Mouse (Mus musculus) thymus, adult 2 months (tissue): ENCODE results near the gene Tmem50a. TPM values are rescaled to one million over a fixed set of nuclear protein-coding genes. Genes with fewer than 3 reads are reported as not detected.

Experiments
- DNase-seq: peaks from one replicate; pipeline ENCODE4 v3.0.0; 2021
- H3K27ac ChIP-seq: fragments of 200-500 bp; 2 replicates; pipeline ENCODE4 v1.5.1; 2012; ENCODE audit warnings: low read length, control low read depth; ENCODE audit not compliant: control insufficient read depth, insufficient read depth
- H3K27me3 ChIP-seq: fragments of 200-500 bp; 2 replicates; pipeline ENCODE4 v1.6.1; 2012; ENCODE audit warnings: mild to moderate bottlenecking, low read length, moderate library complexity, mixed read lengths; ENCODE audit not compliant: control insufficient read depth, insufficient read depth
- H3K36me3 ChIP-seq: fragments of 200-500 bp; 2 replicates; pipeline ENCODE4 v1.6.1; 2012; ENCODE audit warnings: mild to moderate bottlenecking, low read length, moderate library complexity; ENCODE audit not compliant: control insufficient read depth, insufficient read depth
- H3K4me1 ChIP-seq: fragments of 200-500 bp; replicated peaks from 2 replicates; pipeline ENCODE4 v1.6.1; 2012; ENCODE audit warnings: low read length; ENCODE audit not compliant: control insufficient read depth, insufficient read depth
- H3K4me3 ChIP-seq: fragments of 200-500 bp; 2 replicates; pipeline ENCODE4 v1.5.1; 2012; ENCODE audit warnings: mild to moderate bottlenecking, low read length, control low read depth, moderate library complexity; ENCODE audit not compliant: control insufficient read depth, insufficient read depth
- CTCF ChIP-seq: fragments of 200-500 bp; IDR thresholded peaks from 2 replicates; pipeline ENCODE4 v1.5.1; 2012; ENCODE audit warnings: mild to moderate bottlenecking, control low read depth, low read length, moderate library complexity, borderline replicate concordance; ENCODE audit not compliant: control insufficient read depth, poor library complexity, insufficient read depth; ENCODE audit errors: extremely low read depth
- POLR2A ChIP-seq: fragments of 200-500 bp; IDR thresholded peaks from 2 replicates; pipeline ENCODE4 v1.6.1; 2012; ENCODE audit warnings: mild to moderate bottlenecking, low read length, control low read depth, moderate library complexity; ENCODE audit not compliant: control insufficient read depth, poor library complexity, insufficient read depth; ENCODE audit errors: extremely low read depth
- WGBS: fragments of 180-500 bp; shearing (Covaris S2); methylation state at CpG from one replicate; pipeline ENCODE4 v1.1.7; 2018; 5-methylcytosine and 5-hydroxymethylcytosine counted together
- polyA plus RNA-seq: library from polyadenylated mRNA; depleted of rRNA; stranded (reverse); fragments of >200 nt; gene quantifications from 2 replicates; pipeline ENCODE4 v1.2.3, GENCODE M21; 2012

Gene Tmem50a
- polyA plus RNA-seq, 1 experiment, result 226 TPM

DNA sequence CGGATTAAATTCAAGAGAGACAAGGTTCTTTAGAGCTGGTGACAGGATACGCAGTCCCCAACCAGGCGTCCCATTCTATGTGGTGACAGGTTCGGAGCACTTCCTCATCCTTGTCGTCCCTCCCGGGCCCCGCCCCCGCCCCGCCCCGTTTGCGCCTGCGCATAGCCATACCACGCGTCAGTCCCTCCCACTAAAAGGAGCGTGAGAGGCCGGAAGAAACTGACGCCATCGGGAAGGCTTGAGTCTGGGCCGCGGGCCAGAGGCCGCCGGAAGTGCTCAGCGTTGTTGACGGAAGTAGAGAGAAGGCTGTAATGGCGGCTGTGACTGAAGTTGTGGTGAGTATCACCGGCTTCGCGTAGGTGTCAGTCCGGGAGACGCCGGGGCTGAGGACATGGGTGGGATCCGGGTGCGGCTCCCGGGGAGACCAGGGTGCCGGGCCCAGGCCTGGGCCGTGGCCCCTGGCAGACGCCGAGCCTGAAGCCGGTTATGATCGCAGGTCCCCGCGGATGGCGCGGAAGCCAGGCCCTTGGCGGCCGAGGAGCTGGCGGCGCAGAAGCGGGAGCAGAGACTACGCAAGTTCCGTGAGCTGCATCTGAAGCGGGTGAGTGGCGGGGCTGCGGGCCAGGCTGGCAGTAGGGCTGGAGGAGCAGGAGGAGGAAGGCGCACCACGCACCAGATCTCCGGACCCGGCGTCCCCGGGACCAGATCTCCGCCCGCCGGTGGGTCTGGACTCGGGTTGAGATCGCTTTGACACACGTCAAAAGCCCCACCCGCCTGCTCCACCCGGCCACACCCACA is 16.1 kb upstream of the Tmem50a start, which contains the start of gene Syf2:
Gene Syf2 (plus strand): TSS at position 215 of the 798 bp plus-strand sequence.
- TF ChIP-seq POLR2A, result peak; percentile 54; the same call in 1 of the 2 replicates
- 0 out of 2 replicates have a peak, but pooled peaks have one; percentile 38 for TF ChIP-seq CTCF
- Histone ChIP-seq H3K27me3 (no peaks in the 10 kb centered on the region), H3K4me3 (peak within 1 kb of the TSS; percentile 95), H3K36me3 (peaks cover 61% of the 10 kb centered on the region), H3K4me1 (peaks cover 5% of the 10 kb centered on the region), H3K27ac (peak within 1 kb of the TSS; percentile 81)
- DNase-seq, result peak; percentile 86
- under 1% methylated on average over 68 of the region's 68 CpGs for WGBS

DNA sequence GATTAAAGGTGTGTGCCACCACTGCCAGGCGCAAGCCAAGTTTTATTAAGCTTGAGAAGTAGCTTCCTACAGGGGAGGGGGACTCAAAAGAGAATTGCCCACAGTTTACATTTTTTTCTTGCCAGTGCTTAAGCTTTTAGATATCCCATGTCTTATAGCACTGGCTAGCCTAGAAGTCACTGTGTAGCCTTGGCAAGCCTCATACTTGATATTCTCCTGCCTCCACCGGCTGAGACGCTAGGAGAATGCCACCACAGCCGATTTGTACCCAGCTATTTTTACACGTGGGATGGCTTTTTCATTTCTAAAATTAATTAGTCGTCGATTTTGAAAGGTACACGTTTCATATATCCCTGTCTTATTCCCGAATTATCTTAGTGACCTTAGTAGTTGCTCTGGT is 15.4 kb upstream of the Tmem50a start:
- DNase-seq, result no peak
- WGBS, result 29% methylated on average over 9 of the region's 9 CpGs
- peaks cover 7% of the 10 kb centered on the region for H3K4me1 ChIP-seq
- peak overlapping the region; percentile 57; the same call in 1 of the 2 replicates for H3K27ac ChIP-seq
- peaks cover 61% of the 10 kb centered on the region for H3K36me3 ChIP-seq
- TF ChIP-seq CTCF (no peak), POLR2A (no peak)
- no peak overlapping the region for H3K4me3 ChIP-seq
- H3K27me3 ChIP-seq, result no peaks in the 10 kb centered on the region

DNA sequence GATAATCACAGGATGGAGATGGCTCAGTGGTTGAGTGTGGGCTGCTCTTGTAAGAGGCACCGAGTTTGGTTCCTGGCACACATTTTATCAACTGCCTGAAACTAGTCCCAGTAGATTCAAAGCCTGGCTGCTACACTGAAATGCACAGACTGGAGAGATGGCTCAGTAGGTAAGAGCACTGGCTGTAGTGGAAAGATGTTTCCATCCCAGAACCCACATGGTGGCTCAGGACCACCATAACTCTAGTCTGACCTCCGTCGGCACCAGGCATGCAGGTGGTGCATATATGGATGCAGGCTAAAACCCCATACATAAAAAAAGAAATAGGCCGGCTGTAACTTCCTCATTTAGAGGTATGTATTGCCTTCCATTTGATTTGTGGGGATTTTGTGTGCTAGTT is 14.7 kb upstream of the Tmem50a start:
- H3K4me3 ChIP-seq, result no peak overlapping the region
- H3K27me3 ChIP-seq, result no peaks in the 10 kb centered on the region
- peak overlapping the region; percentile 44; the same call in 1 of the 2 replicates for H3K27ac ChIP-seq
- 28% methylated on average over 4 of the region's 4 CpGs for WGBS
- peaks cover 60% of the 10 kb centered on the region for H3K36me3 ChIP-seq
- TF ChIP-seq CTCF, result no peak
- TF ChIP-seq POLR2A, result no peak
- DNase-seq, result peak; percentile 35
- peaks cover 8% of the 10 kb centered on the region for H3K4me1 ChIP-seq

DNA sequence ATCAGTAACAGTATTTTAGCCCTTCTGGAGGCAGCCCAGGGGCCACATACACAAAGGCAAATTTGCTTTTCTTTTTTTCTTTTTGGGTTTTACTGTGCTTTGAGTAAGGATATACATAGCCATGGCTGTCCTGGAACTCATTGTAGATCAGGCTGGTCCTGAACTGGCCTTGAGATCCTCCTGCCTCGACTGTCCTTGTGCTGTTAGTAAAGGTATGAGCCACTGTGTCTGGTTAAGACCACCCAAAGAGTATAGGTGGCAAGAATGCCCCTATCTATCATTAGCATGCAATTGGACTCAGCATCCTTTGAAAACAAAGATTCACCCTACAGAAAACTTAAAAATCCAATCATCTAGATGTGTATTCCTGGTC is 13.6 kb upstream of the Tmem50a start:
- Histone ChIP-seq H3K27me3 (no peaks in the 10 kb centered on the region), H3K36me3 (peaks cover 51% of the 10 kb centered on the region), H3K4me3 (no peak overlapping the region), H3K27ac (no peak overlapping the region), H3K4me1 (peaks cover 8% of the 10 kb centered on the region)
- 86% methylated on average over 1 of the region's 1 CpGs for WGBS
- no peak for DNase-seq
- TF ChIP-seq POLR2A (no peak), CTCF (no peak)

DNA sequence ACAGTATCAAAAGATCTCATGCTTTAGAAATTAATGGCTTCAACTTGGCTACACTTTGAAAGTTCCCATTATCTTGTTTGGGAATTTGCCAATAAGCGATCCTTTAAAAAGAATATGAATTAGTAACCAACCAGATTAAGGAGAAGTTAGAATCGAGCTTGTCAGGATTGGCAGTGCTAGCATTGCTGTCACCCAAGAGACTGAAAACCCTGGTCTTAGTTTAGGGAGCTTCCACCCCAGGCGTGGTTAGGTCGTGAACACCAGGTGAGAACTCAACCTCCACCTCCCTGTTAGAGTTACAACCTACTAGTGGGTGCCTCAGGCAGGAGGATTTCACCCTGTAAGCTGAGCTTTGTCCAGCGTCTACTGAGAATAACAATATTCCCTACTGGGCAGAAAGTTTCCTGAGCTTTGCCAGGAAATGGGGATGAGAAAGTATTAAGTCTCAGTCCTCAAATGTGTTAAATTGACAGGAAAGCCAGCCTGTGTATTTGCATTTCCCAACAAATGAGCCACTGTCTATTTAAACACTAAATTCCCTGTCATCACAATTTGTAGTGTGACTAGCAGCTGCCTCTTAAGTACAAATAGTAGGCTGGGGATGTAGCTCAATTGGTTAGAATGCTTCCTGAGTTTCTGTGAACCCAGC is 13.1 kb upstream of the Tmem50a start:
- no peak for DNase-seq
- Histone ChIP-seq H3K27me3 (no peaks in the 10 kb centered on the region), H3K27ac (no peak overlapping the region), H3K36me3 (peaks cover 45% of the 10 kb centered on the region), H3K4me3 (no peak overlapping the region), H3K4me1 (peaks cover 8% of the 10 kb centered on the region)
- TF ChIP-seq CTCF (no peak), POLR2A (no peak)
- 82% methylated on average over 5 of the region's 5 CpGs for WGBS

DNA sequence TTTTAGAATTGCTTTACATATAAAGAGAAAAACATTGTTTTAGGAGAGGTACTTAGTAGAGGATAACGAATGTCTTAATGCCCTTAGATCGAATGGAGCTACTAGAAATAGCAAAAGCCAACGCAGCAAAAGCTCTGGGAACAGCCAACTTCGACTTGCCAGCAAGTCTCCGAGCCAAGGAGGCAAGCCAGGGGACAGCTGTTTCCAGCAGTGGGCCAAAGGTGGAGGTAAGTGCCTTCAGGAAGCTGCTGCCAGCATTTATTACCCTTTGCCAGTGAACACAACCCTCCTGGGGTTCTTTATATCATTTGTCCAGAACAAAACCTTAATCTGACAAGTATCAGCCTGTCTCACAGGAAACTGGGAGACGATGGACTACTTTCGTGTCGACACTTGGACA is 10.4 kb upstream of the Tmem50a start:
- H3K27me3 ChIP-seq, result no peaks in the 10 kb centered on the region
- 30% methylated on average over 8 of the region's 8 CpGs for WGBS
- TF ChIP-seq POLR2A (no peak), CTCF (no peak)
- H3K27ac ChIP-seq, result no peak overlapping the region
- H3K4me1 ChIP-seq, result peaks cover 13% of the 10 kb centered on the region
- peaks cover 42% of the 10 kb centered on the region for H3K36me3 ChIP-seq
- no peak for DNase-seq
- H3K4me3 ChIP-seq, result peak overlapping the region; percentile 37
